Mouse (Mus musculus) heart, embryonic 16.5 days (tissue): ENCODE data around the gene Abca4. TPM values are rescaled to one million over a fixed set of nuclear protein-coding genes. Genes with fewer than 3 reads are reported as not detected.
A peak's percentile ranks its signal among the peaks of the same experiment; 100 is the strongest.

Source experiments
- ATAC-seq: fragments of 200-750 bp; cut with Nextera tagmentation; replicated peaks from 2 replicates; pipeline ENCODE4 v1.8.0; 2017; ENCODE audit warnings: moderate number of reproducible peaks; ENCODE audit not compliant: insufficient read depth, low FRiP score; ENCODE audit errors: extremely low read depth
- H3K27ac ChIP-seq: fragments of 300-500 bp; sonication (generic); 2 replicates; pipeline ENCODE4 v1.5.1; 2014; ENCODE audit warnings: mild to moderate bottlenecking, low read length, control low read depth, moderate library complexity
- H3K27me3 ChIP-seq: fragments of 300-500 bp; sonication (generic); 2 replicates; pipeline ENCODE4 v1.6.1; 2014; ENCODE audit warnings: low read length, mixed read lengths; ENCODE audit not compliant: control insufficient read depth, insufficient read depth
- H3K36me3 ChIP-seq: fragments of 300-500 bp; sonication (generic); 2 replicates; pipeline ENCODE4 v1.6.1; 2014; ENCODE audit not compliant: control insufficient read depth, insufficient read depth
- H3K4me1 ChIP-seq: fragments of 300-500 bp; sonication (generic); 2 replicates; pipeline ENCODE4 v1.6.1; 2014; ENCODE audit warnings: low read length, mixed read lengths; ENCODE audit not compliant: control insufficient read depth, insufficient read depth
- H3K4me2 ChIP-seq: fragments of 300-500 bp; sonication (generic); 2 replicates; pipeline ENCODE4 v1.6.1; 2014; ENCODE audit warnings: low read depth, mild to moderate bottlenecking, control low read depth, low read length
- H3K4me3 ChIP-seq: fragments of 300-500 bp; sonication (generic); 2 replicates; pipeline ENCODE4 v1.5.1; 2014; ENCODE audit warnings: mild to moderate bottlenecking, control low read depth, low read length
- H3K9ac ChIP-seq: fragments of 300-500 bp; sonication (generic); 2 replicates; pipeline ENCODE4 v1.6.1; 2014; ENCODE audit warnings: low read length, control low read depth
- H3K9me3 ChIP-seq: fragments of 300-500 bp; sonication (generic); replicated peaks from 2 replicates; pipeline ENCODE4 v1.6.1; 2016; ENCODE audit warnings: low read length; ENCODE audit not compliant: control insufficient read depth
- WGBS: fragments of 180-500 bp; shearing (Covaris S2); extraction: QIAGEN DNeasy Blood & Tissue Kit; methylation state at CpG from one replicate; pipeline ENCODE4 v1.1.7; 2014; 5-methylcytosine and 5-hydroxymethylcytosine counted together
- polyA plus RNA-seq: library from polyadenylated mRNA; unstranded; fragments of >200 nt; fragmentation: Nextera tagmentation; extraction: Ambion mirVana; gene quantifications from 2 replicates; pipeline ENCODE4 v1.2.1, GENCODE M21; 2015

Abca4 gene
- polyA plus RNA-seq, 1 experiment from 2014 or later = 3.4 TPM

- Histone ChIP-seq H3K27ac (no peak overlapping the region), H3K9ac (no peak overlapping the region), H3K9me3 (no peaks in the 10 kb centered on the region), H3K36me3 (no peaks in the 10 kb centered on the region), H3K27me3 (no peaks in the 10 kb centered on the region), H3K4me3 (no peak overlapping the region), H3K4me2 (no peak overlapping the region), H3K4me1 (peaks cover 6% of the 10 kb centered on the region; the same call in 1 of the 2 replicates)
- no peak for ATAC-seq
- 41% methylated on average over 9 of the region's 9 CpGs for WGBS
These were observed 67.1 kb downstream of the Abca4 start for GRCm38 (mm10) chr3:122111141-122111981.

- H3K27me3 ChIP-seq = no peaks in the 10 kb centered on the region
- H3K36me3 ChIP-seq = no peaks in the 10 kb centered on the region
- no peak overlapping the region for H3K9ac ChIP-seq
- no peak for ATAC-seq
- H3K27ac ChIP-seq = peak overlapping the region; percentile 58
- H3K4me3 ChIP-seq = no peak overlapping the region
- H3K4me1 ChIP-seq = peaks cover 10% of the 10 kb centered on the region
- H3K4me2 ChIP-seq = no peak overlapping the region
- H3K9me3 ChIP-seq = no peaks in the 10 kb centered on the region
- WGBS = 41% methylated on average over 9 of the region's 9 CpGs
These were observed 74.5 kb downstream of the Abca4 start for GRCm38 (mm10) chr3:122118651-122119214.

GRCm38 (mm10) chr3:122119733-122120132, 75.5 kb downstream of the Abca4 start:
- Histone ChIP-seq H3K27ac (peak overlapping the region; percentile 58), H3K36me3 (no peaks in the 10 kb centered on the region), H3K4me2 (no peak overlapping the region), H3K9ac (no peak overlapping the region), H3K9me3 (no peaks in the 10 kb centered on the region), H3K27me3 (no peaks in the 10 kb centered on the region), H3K4me1 (peaks cover 10% of the 10 kb centered on the region), H3K4me3 (no peak overlapping the region)
- no peak for ATAC-seq
- WGBS = 72% methylated on average over 7 of the region's 7 CpGs

GRCm38 (mm10) chr3:122120217-122120616, 76.0 kb downstream of the Abca4 start:
- Histone ChIP-seq H3K4me1 (peaks cover 10% of the 10 kb centered on the region), H3K27me3 (no peaks in the 10 kb centered on the region), H3K9me3 (no peaks in the 10 kb centered on the region), H3K4me2 (no peak overlapping the region), H3K4me3 (no peak overlapping the region), H3K9ac (no peak overlapping the region), H3K36me3 (no peaks in the 10 kb centered on the region), H3K27ac (peak overlapping the region; percentile 79)
- no peak; the same call in 1 of the 2 replicates for ATAC-seq
- WGBS = 71% methylated on average over 7 of the region's 7 CpGs

- no peaks in the 10 kb centered on the region for H3K9me3 ChIP-seq
- H3K9ac ChIP-seq = peak overlapping the region; percentile 52
- H3K27ac ChIP-seq = peak overlapping the region; percentile 79
- no peaks in the 10 kb centered on the region for H3K36me3 ChIP-seq
- H3K4me2 ChIP-seq = peak overlapping the region; percentile 68
- peak; percentile 98 for ATAC-seq
- H3K27me3 ChIP-seq = no peaks in the 10 kb centered on the region
- WGBS = 7% methylated on average over 17 of the region's 17 CpGs
- peaks cover 10% of the 10 kb centered on the region for H3K4me1 ChIP-seq
- H3K4me3 ChIP-seq = peak overlapping the region; percentile 43
These were observed 78.0 kb downstream of the Abca4 start for GRCm38 (mm10) chr3:122122127-122122663.

- 83% methylated on average over 8 of the region's 8 CpGs for WGBS
- peak overlapping the region; percentile 79 for H3K27ac ChIP-seq
- H3K4me2 ChIP-seq = peak overlapping the region; percentile 68; the same call in 1 of the 2 replicates
- peaks cover 10% of the 10 kb centered on the region for H3K4me1 ChIP-seq
- no peak for ATAC-seq
- no peaks in the 10 kb centered on the region for H3K27me3 ChIP-seq
- no peak overlapping the region for H3K4me3 ChIP-seq
- H3K9ac ChIP-seq = no peak overlapping the region
- no peaks in the 10 kb centered on the region for H3K9me3 ChIP-seq
- no peaks in the 10 kb centered on the region for H3K36me3 ChIP-seq
These were observed 78.6 kb downstream of the Abca4 start for GRCm38 (mm10) chr3:122122838-122123237.

GRCm38 (mm10) chr3:122128999-122129493, 84.8 kb downstream of the Abca4 start:
- Histone ChIP-seq H3K4me1 (peaks cover 49% of the 10 kb centered on the region), H3K4me2 (no peak overlapping the region), H3K27me3 (no peaks in the 10 kb centered on the region), H3K9ac (no peak overlapping the region), H3K27ac (no peak overlapping the region), H3K4me3 (no peak overlapping the region), H3K36me3 (no peaks in the 10 kb centered on the region), H3K9me3 (no peaks in the 10 kb centered on the region)
- WGBS = 24% methylated on average over 17 of the region's 17 CpGs
- no peak for ATAC-seq

- peak overlapping the region; percentile 91 for H3K27ac ChIP-seq
- no peak overlapping the region for H3K4me3 ChIP-seq
- WGBS = 17% methylated on average over 4 of the region's 4 CpGs
- no peaks in the 10 kb centered on the region for H3K27me3 ChIP-seq
- H3K9me3 ChIP-seq = no peaks in the 10 kb centered on the region
- H3K36me3 ChIP-seq = no peaks in the 10 kb centered on the region
- H3K9ac ChIP-seq = no peak overlapping the region
- ATAC-seq = peak; percentile 73
- 0 out of 2 replicates have a peak overlapping the region, but pooled peaks have one; percentile 4 for H3K4me2 ChIP-seq
- peaks cover 50% of the 10 kb centered on the region for H3K4me1 ChIP-seq
These were observed 86.5 kb downstream of the Abca4 start for GRCm38 (mm10) chr3:122130771-122131170.

- peaks cover 50% of the 10 kb centered on the region for H3K4me1 ChIP-seq
- no peak overlapping the region for H3K4me3 ChIP-seq
- H3K36me3 ChIP-seq = no peaks in the 10 kb centered on the region
- H3K9me3 ChIP-seq = no peaks in the 10 kb centered on the region
- no peaks in the 10 kb centered on the region for H3K27me3 ChIP-seq
- 18% methylated on average over 3 of the region's 3 CpGs for WGBS
- H3K9ac ChIP-seq = no peak overlapping the region
- H3K27ac ChIP-seq = peak overlapping the region; percentile 91
- peak; percentile 30 for ATAC-seq
- peak overlapping the region; percentile 31 for H3K4me2 ChIP-seq
These were observed 87.4 kb downstream of the Abca4 start for GRCm38 (mm10) chr3:122131633-122132032.
